In genomic region chr10:84910194-84910593, GRCm38 (mm10) we compare ENCODE assay signal across 21 mouse cellular contexts. TPM values are rescaled to one million over a fixed set of nuclear protein-coding genes. Genes with fewer than 3 reads are reported as not detected.
DNase-seq lines count a peak whose midpoint lies in the region; ATAC-seq and TF ChIP-seq lines count a peak whose summit lies in the region.
"Had no signal": no experiment of that assay in that cellular context is flagged by ENCODE, and none has a peak within 500 bp of the region (broad histone marks: within the 10 kb centered on the region; RNA-seq: fewer than 3 reads in every experiment).

No protein-coding gene starts in this region.

- peaks cover 14% of the 10 kb centered on the region for H3K27me3 ChIP-seq in hindbrain, embryonic 10.5 days (ENCODE audit: insufficient read depth, poor library complexity, severe bottlenecking)
- no peaks in the 10 kb centered on the region for H3K27me3 ChIP-seq in hindbrain, embryonic 11.5 days (ENCODE audit: control insufficient read depth, insufficient read depth, low read length)
- 0 out of 2 replicates have a peak, but pooled peaks cover 5% of the 10 kb centered on the region for H3K27me3 ChIP-seq in E14TG2a.4 (ENCODE audit: insufficient read depth, low read length)
- H3K27me3 ChIP-seq in hindbrain, embryonic 15.5 days = no peaks in the 10 kb centered on the region
- H3K27me3 ChIP-seq: stomach, embryonic 15.5 days had no signal

- H3K36me3 ChIP-seq in hindbrain, embryonic 10.5 days = peaks cover 31% of the 10 kb centered on the region
- no peaks in the 10 kb centered on the region for H3K36me3 ChIP-seq in hindbrain, embryonic 11.5 days (ENCODE audit: control insufficient read depth, insufficient read depth, low read length)
- no peaks in the 10 kb centered on the region for H3K36me3 ChIP-seq in E14TG2a.4 (ENCODE audit: insufficient read depth, low read length)
- no peaks in the 10 kb centered on the region for H3K36me3 ChIP-seq in hindbrain, embryonic 15.5 days
- H3K36me3 ChIP-seq: stomach, embryonic 15.5 days had no signal

- H3K9me3 ChIP-seq in hindbrain, embryonic 10.5 days = no peaks in the 10 kb centered on the region
- H3K9me3 ChIP-seq in hindbrain, embryonic 11.5 days (ENCODE audit: control insufficient read depth, low read length) = no peaks in the 10 kb centered on the region
- no peaks in the 10 kb centered on the region for H3K9me3 ChIP-seq in E14TG2a.4 (ENCODE audit: low read length)
- no peaks in the 10 kb centered on the region for H3K9me3 ChIP-seq in hindbrain, embryonic 15.5 days
- H3K9me3 ChIP-seq: forebrain, embryonic 13.5 days; megakaryocyte, embryonic 14.5 days; stomach, embryonic 15.5 days had no signal

- H3K9ac ChIP-seq in hindbrain, embryonic 11.5 days (ENCODE audit: low read depth, low read length) = no peak overlapping the region
- H3K9ac ChIP-seq in hindbrain, embryonic 15.5 days = no peak overlapping the region
- H3K9ac ChIP-seq: forebrain, embryonic 13.5 days; stomach, embryonic 15.5 days had no signal

- no peak overlapping the region for H3K4me3 ChIP-seq in hindbrain, embryonic 10.5 days
- H3K4me3 ChIP-seq in hindbrain, embryonic 11.5 days (ENCODE audit: low read depth, low read length) = no peak overlapping the region
- H3K4me3 ChIP-seq in E14TG2a.4 (replicated peaks; ENCODE audit: low read length) = peak overlapping the region; percentile 70
- no peak overlapping the region for H3K4me3 ChIP-seq in hindbrain, embryonic 15.5 days
- H3K4me3 ChIP-seq: forebrain, embryonic 13.5 days; megakaryocyte, embryonic 14.5 days; myocyte; stomach, embryonic 15.5 days had no signal

- no peak for TF ChIP-seq CTCF in E14TG2a.4 (conservative IDR thresholded peaks at IDR 0.05; ENCODE audit: low read length)

- H3K27ac ChIP-seq in hindbrain, embryonic 10.5 days = peak overlapping the region; percentile 76
- no peak overlapping the region for H3K27ac ChIP-seq in hindbrain, embryonic 11.5 days (ENCODE audit: low read depth, low read length)
- peak overlapping the region; percentile 45; the same call in 1 of the 2 replicates for H3K27ac ChIP-seq in hindbrain, embryonic 15.5 days (replicated peaks)
- H3K27ac ChIP-seq: forebrain, embryonic 13.5 days; stomach, embryonic 15.5 days had no signal

- H3K4me1 ChIP-seq in hindbrain, embryonic 10.5 days (replicated peaks) = peaks cover 53% of the 10 kb centered on the region
- H3K4me1 ChIP-seq in hindbrain, embryonic 11.5 days (replicated peaks; ENCODE audit: control insufficient read depth, insufficient read depth, low read length) = peaks cover 7% of the 10 kb centered on the region
- peaks cover 92% of the 10 kb centered on the region for H3K4me1 ChIP-seq in E14TG2a.4 (replicated peaks; ENCODE audit: low read depth, low read length)
- H3K4me1 ChIP-seq in hindbrain, embryonic 15.5 days (replicated peaks) = peaks cover 41% of the 10 kb centered on the region
- H3K4me1 ChIP-seq: stomach, embryonic 15.5 days had no signal

- no peak for ATAC-seq in hindbrain, embryonic 11.5 days (ENCODE audit: low FRiP score)
- 0 out of 2 replicates have a peak, but pooled peaks have one; percentile 19 for ATAC-seq in hindbrain, embryonic 15.5 days (ENCODE audit: low FRiP score, low read depth)

- 20% methylated on average over 7 of the region's 7 CpGs for WGBS in hindbrain, embryonic 10.5 days
- WGBS in hindbrain, embryonic 11.5 days = 22% methylated on average over 7 of the region's 7 CpGs
- 12% methylated on average over 7 of the region's 7 CpGs for WGBS in hindbrain, embryonic 15.5 days

- no peak overlapping the region for H3K4me2 ChIP-seq in hindbrain, embryonic 11.5 days (replicated peaks; ENCODE audit: low read depth, low read length)
- H3K4me2 ChIP-seq in hindbrain, embryonic 15.5 days = no peak overlapping the region
- H3K4me2 ChIP-seq: forebrain, embryonic 13.5 days; liver, embryonic 11.5 days; stomach, embryonic 15.5 days had no signal

- DNase-seq in hindbrain, embryonic 10.5 days (ENCODE audit: low spot score) = peak; percentile 25
- no peak for DNase-seq in hindbrain, embryonic 11.5 days (ENCODE audit: low spot score)
- DNase-seq in ES-CJ7 (ENCODE audit: low read depth, low spot score) = peak; percentile 85
- no peak for DNase-seq in cerebellum, adult 18-20 months
- no peak for DNase-seq in cerebellum, postnatal 25 days
- DNase-seq: adrenal gland, postnatal 36 days; cerebellum, adult 11-12 months; gastrocnemius, postnatal 36 days; heart, postnatal 14 days; kidney, adult 8-10 months; kidney, postnatal 25 days; lung, adult 18-20 months; lung, postnatal 14 days; thymus, adult 2 months had no signal

RNA-seq across cellular contexts. Expression of gene Ric8b, which starts 7.2 kb away (rescaled TPM):
- polyA plus RNA-seq in hindbrain, embryonic 10.5 days (2016; fragmentation: Nextera tagmentation; extraction: Ambion mirVana) = 27.4 and 29.5 TPM in 2 replicates
- polyA plus RNA-seq in hindbrain, embryonic 11.5 days (2014; fragmentation: Nextera tagmentation; extraction: Ambion mirVana) = 31.2 and 33.7 TPM in 2 replicates
- polyA plus RNA-seq in hindbrain, embryonic 15.5 days (2015; fragmentation: Nextera tagmentation; extraction: Ambion mirVana) = 45.0 and 48.1 TPM in 2 replicates

Comparison
In these comparisons a context has a peak if more than half of its experiments do, and no peak if none do; other contexts are left out.
1. DNase-seq: peak in hindbrain, embryonic 10.5 days (single experiment) and ES-CJ7 (single experiment); none in hindbrain, embryonic 11.5 days (single experiment), cerebellum, adult 18-20 months (0 of 2) and cerebellum, postnatal 25 days (0 of 2).